Mouse (Mus musculus): ENCODE measurements around the gene Fam227b. TPM values are rescaled to one million over a fixed set of nuclear protein-coding genes. Genes with fewer than 3 reads are reported as not detected.

Gene Fam227b
- polyA plus RNA-seq, 1 experiment from 2014 or later, result not detected

Other genes starting within 250 kb of the Fam227b start
- 0.53 and 0.67 TPM in 2 replicates for gene Fgf7, start 117.3 kb downstream of the Fam227b start, polyA plus RNA-seq (2015; fragmentation: Nextera tagmentation; extraction: Ambion mirVana)
- 19.9 and 21.1 TPM in 2 replicates for gene Dtwd1, start 137 bp upstream of the Fam227b start, polyA plus RNA-seq (2015; fragmentation: Nextera tagmentation; extraction: Ambion mirVana)
- not detected in 2 replicates for gene Gm17555, start 63.1 kb upstream of the Fam227b start, polyA plus RNA-seq (2015; fragmentation: Nextera tagmentation; extraction: Ambion mirVana)